Mouse (Mus musculus) spleen, postnatal 14 days (tissue): ENCODE measurements at regions not wholly inside any gene's neighbourhood (a gene's known extent, or its start where the extent isn't known, plus 50 kb on each side); places are given as distances from the start of the nearest gene placed in this dataset.

Experiments
- DNase-seq, 2 experiments: peaks; one replicate each; pipeline ENCODE4 v3.0.0; 2021 to 2022; ENCODE audit warnings: low spot score in 2 of 2

- DNase-seq = no peak
Measured at GRCm38 (mm10) chr6:143372487-143372886, 205.5 kb downstream of the Etnk1 start.

- peak in 1 of 2 experiments; percentile 26 for DNase-seq
Measured at GRCm38 (mm10) chr6:143373686-143374273, 206.8 kb downstream of the Etnk1 start.

- DNase-seq = no peak
Measured at GRCm38 (mm10) chr6:143375951-143376713, 209.1 kb downstream of the Etnk1 start.

GRCm38 (mm10) chr6:143377121-143377520 lies 210.1 kb downstream of the Etnk1 start:
- no peak for DNase-seq

GRCm38 (mm10) chr6:143378126-143378525 lies 211.1 kb downstream of the Etnk1 start:
- no peak for DNase-seq

GRCm38 (mm10) chr6:143380490-143380889 lies 213.5 kb downstream of the Etnk1 start:
- no peak for DNase-seq

- DNase-seq = no peak
Measured at GRCm38 (mm10) chr6:143386597-143387450, 219.8 kb downstream of the Etnk1 start.

- no peak for DNase-seq
Measured at GRCm38 (mm10) chr6:143393543-143394207, 226.7 kb downstream of the Etnk1 start.

- no peak for DNase-seq
Measured at GRCm38 (mm10) chr6:143394377-143394776, 227.4 kb downstream of the Etnk1 start.

- no peak for DNase-seq
Measured at GRCm38 (mm10) chr6:143401436-143401835, 234.4 kb downstream of the Etnk1 start.

- no peak for DNase-seq
Measured at GRCm38 (mm10) chr6:143401921-143402320, 234.9 kb downstream of the Etnk1 start.

GRCm38 (mm10) chr6:143402766-143403165 lies 235.7 kb downstream of the Etnk1 start:
- DNase-seq = no peak

GRCm38 (mm10) chr6:143404521-143404920 lies 237.5 kb downstream of the Etnk1 start:
- no peak for DNase-seq

- no peak for DNase-seq
Measured at GRCm38 (mm10) chr6:143412056-143412455, 245.0 kb downstream of the Etnk1 start.

GRCm38 (mm10) chr6:143412721-143413120 lies 245.7 kb downstream of the Etnk1 start:
- no peak for DNase-seq

- no peak for DNase-seq
Measured at GRCm38 (mm10) chr6:143414590-143415382, 247.8 kb downstream of the Etnk1 start.

GRCm38 (mm10) chr6:143415383-143415778 lies 248.4 kb downstream of the Etnk1 start:
- no peak for DNase-seq

GRCm38 (mm10) chr6:143419872-143420271 lies 252.9 kb downstream of the Etnk1 start:
- DNase-seq = no peak

- no peak for DNase-seq
Measured at GRCm38 (mm10) chr6:143423026-143423425, 256.0 kb downstream of the Etnk1 start.

GRCm38 (mm10) chr6:143425182-143425829 lies 258.3 kb downstream of the Etnk1 start:
- DNase-seq = no peak
